Mouse (Mus musculus): Measurements from ENCODE around the gene Rabep1. TPM values are rescaled to one million over a fixed set of nuclear protein-coding genes. Genes with fewer than 3 reads are reported as not detected.

Gene Rabep1
- total RNA-seq, 1 experiment from 2014 or later: 84.5 TPM

DNA sequence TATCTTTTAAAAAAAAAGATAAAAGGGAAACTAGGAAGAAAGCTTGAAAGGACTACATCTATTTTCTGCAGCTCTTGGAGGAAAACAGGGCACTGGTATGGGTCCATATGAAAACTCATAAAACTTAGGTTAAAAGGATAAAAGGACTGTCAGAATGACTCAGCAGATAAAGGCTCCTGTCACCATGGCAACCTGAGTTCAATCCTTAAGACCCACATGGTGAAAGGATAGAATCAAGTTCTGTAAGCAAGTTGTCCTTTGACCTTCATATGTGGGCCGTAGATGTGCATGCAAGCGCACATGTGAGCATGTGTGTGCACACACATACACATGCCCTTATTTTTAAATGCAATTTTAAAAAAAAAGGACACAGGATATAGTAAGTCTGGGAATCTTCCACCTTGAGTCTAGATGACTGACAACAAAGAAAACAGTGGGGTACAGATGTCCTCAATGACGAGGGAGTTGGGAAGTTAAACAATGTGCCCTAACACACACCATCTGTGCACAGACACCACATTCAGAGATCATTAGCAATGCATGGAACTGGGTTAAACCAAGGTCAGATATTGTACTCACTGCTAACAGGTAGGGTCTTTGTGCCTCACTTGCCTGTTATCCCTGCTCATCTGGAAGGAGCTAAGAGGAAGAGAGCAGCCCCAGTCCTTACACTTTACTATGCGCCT is 119.8 kb downstream of the Rabep1 start:
- no peak for ATAC-seq (ENCODE audit: extremely low read depth, insufficient number of reproducible peaks, low FRiP score, poor library complexity, severe bottlenecking)

DNA sequence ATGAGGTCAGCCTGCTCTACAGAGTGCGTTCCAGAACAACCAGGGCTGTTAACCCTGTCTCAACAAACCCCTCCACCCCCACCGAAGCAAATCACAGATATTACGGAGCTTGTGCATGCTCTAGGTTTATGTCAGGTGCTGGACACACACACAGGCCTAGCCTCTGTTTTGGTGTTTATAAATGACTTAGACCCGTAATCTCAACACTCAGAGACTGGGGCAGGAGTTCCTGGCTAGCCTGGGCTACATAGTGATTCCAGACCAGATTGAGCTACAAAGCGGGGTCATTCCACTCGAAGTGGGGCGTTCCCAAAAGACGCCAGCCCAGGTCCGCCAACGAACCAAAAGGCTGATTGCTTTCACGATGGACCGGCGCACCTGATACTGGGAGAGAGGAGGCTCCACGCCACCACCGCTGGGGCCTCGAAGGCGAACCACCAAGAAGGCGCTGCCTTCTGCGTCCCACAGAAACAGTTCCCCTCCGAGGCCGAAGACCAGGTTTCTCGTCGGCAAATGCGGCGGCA is 124.8 kb downstream of the Rabep1 start:
- ATAC-seq (ENCODE audit: extremely low read depth, insufficient number of reproducible peaks, low FRiP score, poor library complexity, severe bottlenecking): no peak

DNA sequence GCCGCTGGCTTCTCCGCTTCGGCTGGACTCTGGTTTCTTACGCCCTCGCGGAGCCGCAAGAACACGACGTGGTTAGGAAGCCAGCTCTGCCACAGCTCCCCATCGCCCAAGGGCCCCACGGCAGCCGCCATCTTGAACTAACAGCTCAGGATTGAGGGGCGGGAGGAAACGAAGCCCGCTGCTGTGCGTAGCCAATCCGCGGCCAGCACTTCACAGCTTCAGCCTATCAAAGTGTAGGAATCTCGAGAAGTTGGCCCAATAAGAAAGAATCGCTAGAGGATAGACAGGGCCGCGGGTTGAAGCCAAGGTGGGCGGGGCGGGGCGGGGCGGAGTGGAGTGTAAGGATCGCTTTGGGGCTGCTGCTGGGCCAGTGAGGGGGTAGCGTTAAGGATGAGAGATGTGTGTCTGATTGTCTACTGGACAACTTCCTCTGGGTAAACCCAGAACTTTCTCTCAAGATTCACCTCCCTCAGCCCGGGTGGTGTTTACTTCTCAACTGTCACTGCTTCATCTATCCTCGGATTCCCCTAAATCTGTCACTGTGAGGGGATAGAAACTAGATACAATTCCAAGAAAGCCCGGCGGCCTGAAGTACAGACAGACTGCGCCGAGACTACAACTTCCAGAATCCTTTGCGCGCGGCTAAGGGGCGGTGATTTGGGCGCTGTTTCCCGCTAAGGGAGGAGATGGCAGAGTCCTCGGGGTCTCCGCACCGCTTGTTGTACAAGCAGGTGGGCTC is 125.4 kb downstream of the Rabep1 start, which contains the start of the genes Nup88 and Rpain:
Gene Nup88 (minus strand): TSS at position 153 of the 739 bp plus-strand sequence.
Gene Rpain (plus strand): TSS at position 393 of the 739 bp plus-strand sequence.
- ATAC-seq (ENCODE audit: extremely low read depth, insufficient number of reproducible peaks, low FRiP score, poor library complexity, severe bottlenecking): peak; percentile 94

- ATAC-seq (ENCODE audit: extremely low read depth, insufficient number of reproducible peaks, low FRiP score, poor library complexity, severe bottlenecking): no peak
These were observed 126.3 kb downstream of the Rabep1 start for GRCm38 (mm10) chr11:70970560-70971540.

GRCm38 (mm10) chr11:70972586-70972985 is 128.0 kb downstream of the Rabep1 start:
- no peak for ATAC-seq (ENCODE audit: extremely low read depth, insufficient number of reproducible peaks, low FRiP score, poor library complexity, severe bottlenecking)

DNA sequence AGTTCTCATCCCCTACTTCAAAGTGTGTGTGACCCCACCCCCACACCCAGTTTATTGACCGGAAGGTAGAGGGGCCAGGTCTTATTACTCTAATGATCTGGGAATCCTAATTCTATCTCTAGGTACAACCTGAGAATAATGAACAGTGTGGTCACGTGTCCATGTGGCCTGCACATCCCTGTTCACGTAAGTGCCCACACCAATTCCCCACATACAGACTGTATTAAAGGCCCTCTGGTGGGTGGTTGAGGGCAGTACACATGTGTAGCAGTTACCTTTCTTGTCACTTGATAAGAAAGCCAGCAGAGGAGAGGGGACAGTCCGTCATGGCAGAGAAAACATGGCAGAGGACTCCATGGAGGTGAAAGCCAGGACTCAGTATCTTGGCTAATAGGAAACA is 129.4 kb downstream of the Rabep1 start:
- no peak for ATAC-seq (ENCODE audit: extremely low read depth, insufficient number of reproducible peaks, low FRiP score, poor library complexity, severe bottlenecking)

DNA sequence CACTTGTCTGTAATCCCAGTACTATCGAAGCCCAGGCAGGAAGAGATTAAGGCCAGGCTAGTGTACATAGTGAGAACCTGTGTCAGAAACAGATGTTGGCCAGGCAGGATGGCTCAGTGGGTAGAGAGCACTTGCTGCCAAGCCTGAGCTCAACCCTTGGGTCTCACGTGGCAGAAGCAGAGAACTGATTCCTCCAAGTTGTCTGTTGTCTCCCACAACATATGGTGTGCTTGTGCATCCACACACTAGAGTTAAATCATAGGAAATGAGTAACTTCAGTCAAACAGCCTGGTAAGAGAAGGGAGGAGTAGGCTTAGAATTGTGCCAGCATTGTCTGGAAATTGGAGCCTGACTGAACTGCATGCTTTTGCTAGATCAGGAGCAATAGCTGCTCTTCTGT is 130.6 kb downstream of the Rabep1 start:
- ATAC-seq (ENCODE audit: extremely low read depth, insufficient number of reproducible peaks, low FRiP score, poor library complexity, severe bottlenecking): no peak

DNA sequence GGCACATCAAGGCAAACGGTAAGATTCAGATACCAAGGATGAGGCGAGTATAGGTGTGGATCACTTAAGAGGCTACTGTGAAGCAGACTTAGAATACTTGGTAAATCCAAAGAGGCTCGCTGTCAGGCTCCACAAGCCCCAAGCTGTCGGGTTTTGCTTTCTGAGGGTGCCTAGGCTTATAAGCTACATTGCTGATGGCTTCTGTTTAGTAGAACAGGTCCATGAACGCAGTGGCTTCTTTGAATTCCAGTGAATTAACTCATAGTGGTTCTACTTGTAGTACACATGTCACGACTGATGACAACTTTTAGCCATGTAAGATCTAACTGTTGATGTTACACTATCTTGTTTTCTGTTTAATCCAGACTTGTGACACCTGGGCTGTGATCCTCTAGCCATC is 132.7 kb downstream of the Rabep1 start:
- ATAC-seq (ENCODE audit: extremely low read depth, insufficient number of reproducible peaks, low FRiP score, poor library complexity, severe bottlenecking): no peak

DNA sequence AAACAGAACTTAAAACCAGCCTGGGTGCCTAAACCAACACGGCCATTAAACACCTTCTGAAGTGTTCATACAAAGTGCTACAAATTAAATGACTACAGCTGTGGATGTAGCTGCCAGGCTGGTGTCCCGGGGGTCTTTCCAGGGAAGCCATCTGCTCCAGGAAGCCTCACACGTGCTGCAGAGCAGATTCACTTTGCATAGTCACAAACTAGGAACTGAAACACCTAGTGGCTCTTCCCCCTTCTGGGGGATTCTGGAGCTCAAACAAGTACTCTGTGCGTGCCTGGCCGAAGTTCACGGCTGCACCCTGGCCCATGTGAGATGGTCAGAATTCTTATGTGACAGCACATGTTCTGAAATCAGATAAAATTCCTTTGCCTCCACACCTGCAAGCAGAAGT is 135.7 kb downstream of the Rabep1 start:
- no peak for ATAC-seq (ENCODE audit: extremely low read depth, insufficient number of reproducible peaks, low FRiP score, poor library complexity, severe bottlenecking)

- no peak for ATAC-seq (ENCODE audit: extremely low read depth, insufficient number of reproducible peaks, low FRiP score, poor library complexity, severe bottlenecking)
These were observed 136.4 kb downstream of the Rabep1 start for GRCm38 (mm10) chr11:70980751-70981510.

DNA sequence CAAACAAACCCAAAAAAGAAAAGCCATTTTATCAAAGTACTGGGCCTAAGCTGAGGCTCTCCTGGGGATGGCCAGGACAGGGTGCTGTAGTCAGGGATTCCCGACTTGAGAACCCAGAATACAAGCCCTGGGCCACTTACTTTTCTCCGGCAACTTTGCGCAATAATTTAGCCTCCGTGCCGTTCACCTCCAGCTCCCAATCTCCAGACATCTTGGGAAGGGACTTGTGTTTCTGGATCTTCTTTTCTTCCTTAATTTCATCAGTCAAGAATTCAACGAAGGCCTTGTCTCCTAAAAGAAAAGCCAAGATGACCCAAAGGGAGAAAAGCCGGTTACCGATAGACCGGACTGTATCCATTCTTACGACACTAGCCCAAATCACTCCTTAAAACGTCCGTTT is 137.5 kb downstream of the Rabep1 start:
- ATAC-seq (ENCODE audit: extremely low read depth, insufficient number of reproducible peaks, low FRiP score, poor library complexity, severe bottlenecking): no peak

GRCm38 (mm10) chr11:70982557-70983228 is 138.1 kb downstream of the Rabep1 start, which contains the start of gene C1qbp:
Gene C1qbp (minus strand): TSS chr11:70983026.
- peak; percentile 94 for ATAC-seq (ENCODE audit: extremely low read depth, insufficient number of reproducible peaks, low FRiP score, poor library complexity, severe bottlenecking)

Other genes with a start within 250 kb of the Rabep1 start
- not detected in 2 replicates for gene 4930544D05Rik, start 228.9 kb upstream of the Rabep1 start, total RNA-seq (2017)
- 1.7 TPM in 1 of 2 replicates, not detected in the other for gene Chrne, start 225.6 kb upstream of the Rabep1 start, total RNA-seq (2017)
- gene Gp1ba, start 205.7 kb upstream of the Rabep1 start, total RNA-seq (2017): 1.4 and 1.7 TPM in 2 replicates
- gene Rnf167, start 197.5 kb upstream of the Rabep1 start, total RNA-seq (2017): 261 and 283 TPM in 2 replicates
- 75.8 and 82.8 TPM in 2 replicates for gene Slc25a11, start 197.3 kb upstream of the Rabep1 start, total RNA-seq (2017)
- 683 and 728 TPM in 2 replicates for gene Pfn1, start 190.1 kb upstream of the Rabep1 start, total RNA-seq (2017)
- 16.7 and 21.2 TPM in 2 replicates for gene Eno3, start 187.6 kb upstream of the Rabep1 start, total RNA-seq (2017)
- 49.2 and 55.3 TPM in 2 replicates for gene Spag7, start 175.4 kb upstream of the Rabep1 start, total RNA-seq (2017)
- gene Camta2, start 156.7 kb upstream of the Rabep1 start, total RNA-seq (2017): 24.1 and 36.1 TPM in 2 replicates
- gene Inca1, start 144.6 kb upstream of the Rabep1 start, total RNA-seq (2017): 0.37 TPM in 1 of 2 replicates, not detected in the other
- gene Kif1c, start 144.2 kb upstream of the Rabep1 start, total RNA-seq (2017): 27.6 and 28.0 TPM in 2 replicates
- gene Zfp3, start 80.6 kb upstream of the Rabep1 start, total RNA-seq (2017): 2.6 and 2.8 TPM in 2 replicates
- gene Scimp, start 32.2 kb upstream of the Rabep1 start, total RNA-seq (2017): 15.1 and 25.1 TPM in 2 replicates
- gene Nup88, start 125.2 kb downstream of the Rabep1 start, total RNA-seq (2017): 133 and 141 TPM in 2 replicates
- 45.4 and 55.0 TPM in 2 replicates for gene Rpain, start 125.4 kb downstream of the Rabep1 start, total RNA-seq (2017)
- 13.3 and 14.7 TPM in 2 replicates for gene C1qbp, start 138.2 kb downstream of the Rabep1 start, total RNA-seq (2017)
- gene Dhx33, start 159.7 kb downstream of the Rabep1 start, total RNA-seq (2017): 20.7 and 21.8 TPM in 2 replicates
- 16.8 and 20.4 TPM in 2 replicates for gene Mis12, start 174.8 kb downstream of the Rabep1 start, total RNA-seq (2017)
- gene Derl2, start 175.1 kb downstream of the Rabep1 start, total RNA-seq (2017): 41.1 and 42.6 TPM in 2 replicates
- gene 6330403K07Rik, start 188.7 kb downstream of the Rabep1 start, total RNA-seq (2017): not detected in 2 replicates